Mouse (Mus musculus) hindlimb bud, embryonic 11.5 days (tissue): ENCODE measurements around the gene Unk.

Experiments
- DNase-seq: peaks from one replicate; pipeline ENCODE4 v3.0.0-alpha.2; 2012; ENCODE audit warnings: low read depth, low spot score; ENCODE audit errors: extremely low spot score

Unk gene

DNA sequence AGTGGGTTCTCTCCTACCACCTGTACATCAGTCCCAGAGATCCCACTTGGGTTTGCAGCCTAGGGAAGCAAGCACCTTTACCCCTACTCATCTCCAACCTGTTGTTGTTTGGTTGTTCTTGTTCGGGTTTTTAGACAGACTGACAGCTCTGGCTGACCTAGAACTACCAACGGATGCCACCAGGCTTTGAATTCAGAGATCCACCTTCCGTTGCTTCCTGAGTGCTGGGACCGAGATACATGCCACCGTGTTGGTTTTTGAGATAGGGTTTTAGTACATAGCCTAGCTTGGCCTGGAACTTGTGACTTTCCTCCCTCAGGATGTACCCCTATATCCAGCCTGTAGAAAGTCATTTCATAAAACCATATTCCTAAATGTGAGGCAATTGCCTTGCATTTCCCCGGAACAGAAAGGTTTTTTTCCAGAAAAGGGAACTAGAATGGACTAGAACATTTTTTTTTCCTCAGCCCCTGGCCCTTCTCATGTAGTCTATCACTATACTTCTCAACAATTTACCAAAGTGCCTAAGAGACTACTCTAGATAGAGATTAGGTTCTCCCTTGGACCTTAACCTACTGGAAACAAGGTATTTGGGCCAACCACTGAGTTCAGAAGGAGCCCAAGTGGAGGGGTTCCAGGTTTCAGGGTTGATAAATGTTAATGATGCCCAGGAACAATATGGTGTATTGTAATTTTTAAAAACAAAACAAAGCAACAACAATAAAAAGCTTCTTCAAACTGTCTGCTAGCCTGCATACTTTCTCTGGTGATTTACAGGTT lies 846 bp upstream of the Unk start:
- no peak for DNase-seq

DNA sequence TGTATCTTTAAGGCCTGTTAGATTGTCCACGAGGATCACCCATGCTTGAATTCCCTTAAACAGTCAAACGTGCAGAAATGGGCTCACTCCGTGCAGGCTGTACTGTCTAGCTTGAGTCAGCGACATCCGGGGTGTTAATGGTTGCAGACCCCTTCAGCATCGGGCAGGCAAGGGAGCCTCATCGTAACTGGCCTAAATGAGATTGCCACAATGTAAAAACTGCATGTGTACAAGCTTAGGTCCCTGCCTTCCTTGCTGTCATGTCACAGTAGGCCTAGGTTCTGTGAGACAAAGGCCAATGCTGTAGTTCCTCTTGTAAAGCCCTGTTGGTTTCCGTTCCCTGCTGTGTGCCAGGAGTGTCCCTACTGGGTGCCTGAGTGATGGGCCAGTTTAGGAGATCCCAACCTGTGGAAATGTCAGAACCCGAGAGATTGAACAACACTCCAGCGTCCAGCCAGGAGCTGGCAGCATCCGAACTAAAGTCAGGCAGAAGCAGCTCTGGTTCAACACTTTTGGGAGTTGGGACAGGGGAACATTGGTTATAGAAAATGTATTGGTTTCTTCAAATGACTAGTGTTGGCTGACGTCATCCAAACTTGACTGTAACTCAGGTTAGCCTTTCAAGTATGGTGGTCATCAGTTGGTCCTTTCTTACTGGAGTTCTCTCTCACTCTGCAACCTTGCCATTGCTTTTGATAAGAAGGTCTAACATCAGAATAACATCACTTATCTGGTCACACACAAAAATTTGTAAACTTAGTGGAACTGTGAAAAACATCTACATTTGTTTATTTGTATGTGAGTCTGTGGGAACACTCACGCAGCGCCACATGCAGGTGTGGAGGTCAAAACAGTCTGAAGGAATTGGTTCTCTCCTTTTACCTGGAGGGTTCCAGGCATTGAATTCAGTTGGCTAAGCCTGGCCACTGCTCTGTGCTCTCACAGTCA lies 1.1 kb downstream of the Unk start:
- DNase-seq: no peak

DNA sequence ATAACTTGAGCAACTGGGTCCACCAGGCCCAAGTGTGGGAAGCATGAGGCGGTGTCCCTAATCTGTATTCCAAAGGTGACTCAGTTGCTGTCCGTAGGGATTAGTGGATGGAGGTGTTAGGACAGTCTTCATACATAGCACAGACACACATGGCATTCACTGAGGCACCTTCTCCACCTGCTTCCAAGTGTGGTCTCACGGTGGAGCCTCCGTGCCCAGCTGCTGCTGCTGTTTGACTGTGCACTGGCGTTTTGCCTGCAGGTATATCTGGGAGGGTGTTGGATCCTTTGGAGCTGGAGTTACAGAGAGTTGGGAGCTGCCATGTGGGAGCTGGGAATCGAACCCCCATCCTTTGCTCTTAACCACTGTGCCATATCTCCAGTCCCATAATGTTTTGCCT lies 4.5 kb downstream of the Unk start:
- no peak for DNase-seq

DNA sequence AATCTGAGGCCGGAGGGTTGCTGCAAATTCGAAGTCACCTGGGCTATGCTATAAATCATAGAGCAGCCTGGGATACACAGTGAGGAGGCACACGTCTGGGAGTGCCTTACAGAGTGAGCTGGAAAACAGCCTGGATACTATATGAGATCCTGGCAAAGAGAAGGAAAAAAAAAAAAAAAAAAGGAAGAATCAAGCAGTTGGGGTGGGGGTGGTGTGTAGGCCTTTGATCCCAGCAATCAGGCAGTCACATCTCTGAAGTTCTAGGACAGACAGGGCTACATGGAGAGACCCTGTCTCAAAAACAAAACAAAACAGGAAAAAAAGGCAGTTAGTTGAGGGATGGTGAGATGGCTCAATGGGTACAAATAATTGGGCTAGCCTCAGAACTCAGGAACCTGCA lies 6.5 kb downstream of the Unk start:
- DNase-seq: no peak

DNA sequence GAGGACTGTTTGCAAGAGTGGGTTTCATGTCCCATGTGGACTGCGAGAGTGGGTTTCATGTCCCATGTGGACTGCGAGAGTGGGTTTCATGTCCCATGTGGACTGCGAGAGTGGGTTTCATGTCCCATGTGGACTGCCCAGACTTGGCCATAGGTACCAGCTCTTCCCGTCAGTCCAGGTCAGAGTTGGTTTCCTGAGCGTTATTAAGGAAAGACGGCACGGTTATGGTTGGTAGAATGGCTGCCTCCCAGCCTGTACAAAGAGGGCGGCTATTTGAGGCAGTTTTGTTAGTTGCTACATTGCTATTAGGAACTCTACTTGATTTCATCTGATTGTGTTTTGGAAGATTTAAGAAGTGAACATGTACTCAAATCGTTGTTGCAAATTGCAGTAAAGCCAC lies 7.7 kb downstream of the Unk start:
- DNase-seq: no peak

DNA sequence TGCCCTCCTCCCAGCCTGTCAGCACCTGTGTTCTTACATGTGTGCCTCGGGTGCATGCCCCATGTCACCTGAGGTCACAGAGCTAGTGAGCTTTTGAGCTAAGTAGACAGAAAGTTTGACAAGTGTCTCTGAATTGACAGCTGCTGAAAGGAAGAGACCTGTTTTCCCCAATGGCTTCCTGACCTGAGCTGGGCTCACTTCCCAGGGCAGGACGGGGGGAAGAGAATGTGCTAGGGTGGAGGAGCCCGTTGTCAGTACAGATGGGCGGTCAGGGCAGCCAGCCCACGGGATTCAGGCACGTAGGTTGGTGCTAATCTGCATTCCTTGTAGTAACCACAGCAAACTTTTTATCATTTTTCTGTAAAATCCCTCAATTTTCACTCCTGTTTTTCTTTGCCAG lies 10.5 kb downstream of the Unk start:
- DNase-seq: no peak

DNA sequence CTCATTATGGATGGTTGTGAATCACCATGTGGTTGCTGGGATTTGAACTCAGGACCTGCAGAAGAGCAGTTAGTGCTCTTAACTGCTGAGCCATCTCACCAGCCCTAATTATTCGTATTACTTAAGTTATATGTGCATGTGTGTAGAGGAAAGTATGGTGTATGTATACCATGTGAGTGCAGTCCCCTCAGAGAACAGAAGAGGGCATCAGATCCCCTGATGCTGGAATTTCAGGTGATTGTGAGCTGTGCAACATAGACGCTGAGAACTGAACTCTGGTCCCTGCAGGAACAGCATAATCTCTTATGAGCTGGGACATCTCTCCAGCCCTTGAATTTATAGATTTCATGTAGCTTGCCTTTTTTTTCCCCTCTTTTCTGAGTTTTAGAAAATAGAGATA lies 11.7 kb downstream of the Unk start:
- DNase-seq: no peak

DNA sequence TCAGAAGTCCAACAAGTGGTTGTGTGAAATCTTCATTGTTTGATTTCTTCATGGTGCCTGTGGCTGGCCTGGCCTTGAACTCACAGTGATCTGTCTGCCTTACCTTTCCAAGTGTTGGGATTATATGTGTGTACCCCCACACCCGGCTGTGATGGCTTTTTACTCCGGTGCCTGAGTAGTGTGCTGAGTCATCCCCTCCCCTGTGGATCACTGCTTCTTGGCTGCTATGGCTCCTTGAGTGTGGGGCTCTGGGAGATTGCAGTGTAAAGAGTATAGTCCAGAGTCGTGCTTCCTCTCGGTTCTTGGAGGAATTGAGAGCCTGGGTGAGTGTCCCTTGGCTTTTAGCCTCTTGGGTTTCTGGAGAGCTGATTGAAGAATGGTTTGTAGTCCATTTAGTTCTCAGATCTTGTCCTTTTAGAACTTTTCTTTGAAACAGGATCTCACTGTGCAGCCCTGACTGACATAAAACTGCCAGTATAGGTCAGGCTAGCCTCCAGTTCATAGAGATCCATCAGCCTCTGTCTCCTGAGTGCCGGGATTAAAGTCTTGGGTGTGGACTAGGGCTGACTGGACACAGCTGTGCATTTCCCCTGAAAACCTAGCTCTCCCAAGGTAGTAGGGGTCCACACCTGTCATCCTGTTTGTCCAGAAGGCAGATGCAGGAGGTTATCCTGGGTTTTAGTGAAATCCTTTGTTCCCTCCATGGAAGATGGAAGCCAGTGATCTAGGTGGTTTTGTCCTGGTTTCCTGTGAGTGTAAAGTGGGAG lies 12.4 kb downstream of the Unk start:
- no peak for DNase-seq

DNA sequence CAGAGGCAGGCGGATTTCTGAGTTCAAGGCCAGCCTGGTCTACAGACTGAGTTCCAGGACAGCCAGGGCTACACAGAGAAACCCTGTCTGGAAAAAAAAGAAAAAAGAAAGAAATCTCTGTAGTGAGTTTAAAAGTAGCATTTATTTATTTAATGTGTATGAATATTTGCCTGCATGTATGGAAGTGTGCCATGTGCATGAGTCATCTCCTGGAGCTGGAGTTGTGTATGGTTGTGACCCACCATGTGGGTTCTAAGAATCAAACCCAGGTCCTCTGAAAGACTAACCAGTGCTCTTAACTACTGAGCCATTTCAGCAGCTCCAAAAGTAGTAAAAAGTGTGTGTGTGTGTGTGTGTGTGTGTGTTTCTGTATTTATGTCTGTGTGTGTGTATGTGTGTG lies 13.2 kb downstream of the Unk start:
- DNase-seq: no peak

DNA sequence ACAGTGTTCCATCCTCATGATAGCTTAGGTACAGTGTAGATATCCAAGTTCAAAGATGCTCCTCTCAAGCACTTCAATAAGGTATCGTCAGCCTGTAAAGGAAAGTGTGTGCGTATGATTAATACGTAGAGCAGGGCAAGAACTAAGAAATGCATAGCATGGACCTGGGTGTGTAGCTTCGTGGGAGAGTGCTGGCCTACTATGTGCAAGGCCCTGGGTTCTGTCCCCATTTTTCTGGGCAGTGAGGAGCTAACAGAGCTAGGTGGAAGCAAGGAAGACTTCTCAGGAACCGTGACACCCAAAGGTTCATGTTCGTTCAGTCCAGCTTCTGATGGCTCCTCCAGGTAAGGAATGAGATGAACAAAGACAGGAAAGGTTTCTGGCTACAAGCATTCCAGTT lies 15.1 kb downstream of the Unk start:
- no peak for DNase-seq

DNA sequence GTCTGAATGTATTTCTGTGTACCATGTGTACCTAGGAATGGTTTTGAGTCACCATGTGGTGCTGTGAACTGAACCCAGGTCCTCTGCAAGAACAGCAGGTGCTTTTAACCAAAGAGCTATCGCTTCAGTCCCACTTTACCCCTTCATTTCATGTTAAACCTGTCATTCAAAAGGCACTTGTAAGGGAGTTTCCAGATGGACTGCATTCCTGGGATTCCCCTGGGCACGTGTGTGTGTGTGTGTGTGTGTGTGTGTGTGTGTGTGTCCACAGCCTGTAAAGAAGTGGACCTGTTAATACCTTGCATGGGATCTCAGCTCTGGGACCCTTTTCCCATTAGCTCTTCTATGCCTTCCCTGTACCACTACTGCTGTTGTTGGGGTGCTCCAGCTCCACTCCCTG lies 19.5 kb downstream of the Unk start:
- DNase-seq: no peak

DNA sequence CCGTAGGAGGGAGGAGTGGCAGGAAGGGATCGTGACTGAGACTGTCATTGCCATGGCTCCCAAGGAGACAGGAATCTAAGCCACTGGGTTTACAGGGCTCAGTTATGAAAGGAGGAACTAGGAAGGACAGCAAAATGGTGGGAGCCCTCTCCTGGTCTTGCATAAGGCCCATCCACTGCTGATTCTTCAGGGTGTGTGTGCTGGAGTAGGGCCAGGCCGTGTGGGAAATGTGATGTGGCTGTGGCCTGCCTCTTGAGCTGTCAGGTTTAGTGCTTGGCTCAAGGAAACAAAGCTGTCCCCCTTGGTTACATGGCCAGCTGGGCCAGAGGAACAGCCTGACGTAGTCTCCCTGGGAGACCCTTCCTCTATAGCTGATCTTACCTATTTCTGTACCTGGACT lies 20.1 kb downstream of the Unk start:
- DNase-seq: no peak

DNA sequence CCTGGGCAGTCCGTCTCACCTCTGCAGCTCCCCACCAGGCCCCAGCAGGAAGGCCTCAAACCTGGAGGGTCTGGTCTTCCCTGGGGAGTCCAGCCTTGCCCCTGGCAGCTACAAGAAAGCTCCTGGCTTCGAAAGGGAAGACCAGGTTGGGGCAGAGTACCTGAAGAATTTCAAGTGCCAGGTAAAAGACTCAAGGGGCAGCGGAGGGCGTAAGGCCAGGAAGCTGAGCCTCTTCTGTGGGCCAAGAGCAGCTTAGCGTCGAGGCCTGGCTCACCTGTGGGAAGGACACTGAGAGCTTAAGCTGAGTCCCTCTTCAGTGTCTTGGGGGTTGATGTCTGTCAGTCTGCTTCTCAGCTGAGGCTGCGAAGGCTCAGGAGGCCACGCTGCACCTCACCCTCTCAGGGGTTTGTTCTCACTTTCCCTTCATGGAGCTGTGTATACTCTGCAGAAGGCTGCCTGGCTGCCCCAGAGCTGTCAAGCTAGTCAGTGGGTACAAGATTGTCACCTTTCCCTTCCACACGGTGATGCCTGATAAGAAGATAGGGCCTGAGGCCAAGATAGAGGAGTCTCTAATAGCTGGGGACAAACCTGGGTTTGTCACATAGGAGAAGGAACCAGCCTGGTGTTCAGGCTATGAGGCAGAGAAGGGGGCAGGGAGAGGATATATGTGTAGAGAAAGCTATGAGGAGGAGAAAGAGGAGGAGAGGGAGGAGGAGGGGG lies 23.5 kb downstream of the Unk start:
- no peak for DNase-seq

DNA sequence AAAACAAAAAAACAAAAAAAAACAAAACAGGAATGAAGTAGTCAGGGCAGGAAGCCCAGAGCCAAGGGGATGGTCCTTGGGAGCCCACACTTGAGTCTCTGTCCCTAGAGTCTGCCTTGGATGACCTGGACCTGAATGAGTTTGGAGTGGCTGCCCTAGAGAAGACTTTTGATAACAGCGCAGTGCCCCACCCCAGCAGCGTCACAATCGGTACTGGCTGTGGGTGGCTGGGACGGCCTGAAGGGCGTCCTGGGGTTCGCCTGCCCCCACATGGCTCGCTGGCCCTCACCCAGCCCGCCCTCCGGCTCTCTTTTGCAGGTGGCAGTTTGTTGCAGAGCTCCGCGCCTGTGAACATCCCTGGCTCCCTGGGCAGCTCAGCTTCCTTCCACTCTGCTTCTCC lies 25.8 kb downstream of the Unk start:
- no peak for DNase-seq

DNA sequence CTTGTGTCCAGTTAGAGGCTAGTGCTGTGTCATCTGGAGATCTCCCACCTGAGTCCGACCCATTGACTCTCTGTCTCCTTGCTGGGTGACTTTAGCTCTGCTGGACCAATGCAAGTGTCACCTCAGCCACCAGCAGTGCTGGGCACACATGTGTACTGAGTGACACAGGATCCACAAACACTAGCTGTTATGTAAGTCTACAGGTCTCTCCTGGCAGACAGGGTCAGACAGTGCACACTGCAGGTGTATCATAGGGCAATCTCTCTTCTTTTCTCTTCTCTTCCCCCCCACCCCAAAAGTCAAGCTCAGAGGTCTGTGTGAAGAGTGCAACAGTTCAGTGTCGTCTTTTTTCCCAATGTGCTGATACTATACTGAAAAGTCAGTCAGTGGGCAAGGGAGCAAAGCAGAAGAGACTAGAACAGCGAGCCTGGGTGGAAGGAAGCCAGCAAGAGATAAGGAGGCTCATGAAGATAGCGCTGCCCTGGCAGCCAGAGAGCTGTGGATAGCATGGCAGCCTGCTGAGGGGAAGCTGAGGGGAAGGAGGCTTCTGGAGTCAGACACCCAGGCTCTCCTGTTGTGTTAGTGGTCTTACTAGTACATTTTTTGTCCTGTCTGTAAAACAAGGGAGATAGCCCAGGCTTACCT lies 27.2 kb downstream of the Unk start:
- no peak for DNase-seq

DNA sequence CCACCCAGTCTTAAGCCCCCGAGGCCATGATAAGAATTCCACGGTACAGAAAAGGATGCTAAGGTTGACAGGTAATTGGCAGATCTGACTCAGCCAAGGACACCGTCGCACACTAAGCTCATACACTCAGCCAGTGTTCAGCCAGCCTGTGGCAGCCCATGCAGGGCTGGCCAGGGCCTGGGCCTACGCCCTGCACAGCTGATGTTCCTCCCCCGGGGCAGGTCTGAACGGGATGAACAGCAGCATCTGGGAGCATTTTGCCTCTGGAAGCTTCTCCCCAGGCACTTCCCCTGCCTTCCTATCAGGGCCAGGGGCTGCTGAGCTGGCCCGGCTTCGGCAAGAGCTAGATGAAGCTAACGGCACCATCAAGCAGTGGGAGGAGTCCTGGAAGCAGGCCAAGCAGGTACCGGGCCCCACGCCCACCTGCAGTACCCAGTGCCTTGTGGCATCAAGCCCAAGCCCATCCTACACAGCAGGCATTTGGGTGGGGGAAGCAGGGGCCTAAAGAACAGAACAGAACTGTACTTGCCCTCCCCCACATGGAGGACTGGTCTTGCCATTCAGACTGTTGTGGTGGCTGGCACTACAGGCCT lies 28.0 kb downstream of the Unk start:
- no peak for DNase-seq

DNA sequence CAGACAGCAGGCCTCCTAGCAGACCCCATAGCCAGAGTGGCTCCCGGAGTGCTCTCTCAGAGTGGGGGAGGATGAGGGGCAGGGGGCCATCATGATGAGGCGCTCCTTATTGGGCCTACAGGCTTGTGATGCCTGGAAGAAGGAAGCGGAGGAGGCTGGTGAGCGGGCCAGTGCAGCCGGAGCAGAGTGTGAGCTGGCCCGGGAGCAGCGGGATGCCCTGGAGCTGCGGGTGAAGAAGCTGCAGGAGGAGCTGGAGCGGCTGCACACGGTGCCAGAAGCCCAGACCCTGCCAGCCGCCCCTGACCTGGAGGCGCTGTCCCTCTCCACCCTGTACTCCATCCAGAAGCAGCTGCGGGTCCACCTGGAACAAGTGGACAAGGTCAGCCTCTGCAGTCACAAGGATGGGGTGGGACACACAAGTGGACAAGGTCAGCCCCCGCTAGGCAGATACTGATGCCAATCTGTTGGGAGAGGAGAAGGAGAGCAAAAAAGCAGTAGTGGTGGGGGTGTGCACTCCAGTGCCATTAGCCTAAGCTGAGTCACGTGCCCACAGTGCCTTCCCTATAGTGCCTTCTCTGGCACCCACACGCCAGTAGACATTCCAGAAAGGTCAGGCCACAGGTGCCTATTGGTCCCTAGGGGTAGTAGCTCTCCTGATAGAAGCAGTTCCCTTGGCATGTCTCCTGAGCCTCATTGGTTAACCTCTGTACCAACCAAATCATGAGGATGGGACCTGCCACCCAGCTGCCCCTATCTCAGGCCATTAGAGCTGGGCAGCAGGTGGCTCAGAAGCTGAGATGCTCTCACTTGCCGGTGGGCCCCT lies 29.0 kb downstream of the Unk start:
- no peak for DNase-seq

DNA sequence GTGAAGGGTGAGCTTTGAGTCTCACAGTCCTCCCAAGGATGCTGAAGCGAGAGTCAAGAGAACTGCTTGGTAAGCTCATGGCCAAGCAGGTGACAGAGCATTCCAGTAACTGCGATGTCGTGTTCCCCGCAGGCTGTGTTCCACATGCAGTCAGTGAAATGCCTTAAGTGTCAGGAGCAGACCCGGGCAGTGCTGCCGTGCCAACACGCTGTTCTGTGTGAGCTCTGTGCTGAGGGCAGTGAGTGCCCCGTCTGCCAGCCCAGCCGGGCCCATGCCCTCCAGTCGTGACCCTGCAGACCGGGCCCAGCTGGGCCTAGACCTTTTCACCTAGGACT lies 29.5 kb downstream of the Unk start:
- no peak for DNase-seq

DNA sequence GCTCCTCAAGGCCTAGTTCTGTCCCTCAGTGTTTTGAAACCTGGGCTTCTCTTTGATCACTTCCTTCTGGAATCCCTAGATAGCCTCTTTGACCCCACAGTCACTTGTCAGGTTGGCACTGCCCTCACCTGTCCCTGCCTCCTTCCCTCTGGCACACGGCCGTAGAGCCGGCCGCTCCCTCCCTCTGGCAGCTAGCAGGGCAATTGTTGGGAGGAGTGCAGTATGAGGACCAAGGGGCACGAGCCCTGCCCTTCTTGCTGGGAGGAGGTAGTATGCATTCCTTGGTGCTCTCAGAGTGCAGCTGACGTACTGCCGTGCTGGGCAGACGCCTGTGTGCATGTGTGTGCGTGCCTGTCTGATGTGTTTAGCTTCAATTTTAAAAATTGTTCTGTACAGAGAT lies 30.5 kb downstream of the Unk start:
- no peak for DNase-seq
